In the genomic region with DNA sequence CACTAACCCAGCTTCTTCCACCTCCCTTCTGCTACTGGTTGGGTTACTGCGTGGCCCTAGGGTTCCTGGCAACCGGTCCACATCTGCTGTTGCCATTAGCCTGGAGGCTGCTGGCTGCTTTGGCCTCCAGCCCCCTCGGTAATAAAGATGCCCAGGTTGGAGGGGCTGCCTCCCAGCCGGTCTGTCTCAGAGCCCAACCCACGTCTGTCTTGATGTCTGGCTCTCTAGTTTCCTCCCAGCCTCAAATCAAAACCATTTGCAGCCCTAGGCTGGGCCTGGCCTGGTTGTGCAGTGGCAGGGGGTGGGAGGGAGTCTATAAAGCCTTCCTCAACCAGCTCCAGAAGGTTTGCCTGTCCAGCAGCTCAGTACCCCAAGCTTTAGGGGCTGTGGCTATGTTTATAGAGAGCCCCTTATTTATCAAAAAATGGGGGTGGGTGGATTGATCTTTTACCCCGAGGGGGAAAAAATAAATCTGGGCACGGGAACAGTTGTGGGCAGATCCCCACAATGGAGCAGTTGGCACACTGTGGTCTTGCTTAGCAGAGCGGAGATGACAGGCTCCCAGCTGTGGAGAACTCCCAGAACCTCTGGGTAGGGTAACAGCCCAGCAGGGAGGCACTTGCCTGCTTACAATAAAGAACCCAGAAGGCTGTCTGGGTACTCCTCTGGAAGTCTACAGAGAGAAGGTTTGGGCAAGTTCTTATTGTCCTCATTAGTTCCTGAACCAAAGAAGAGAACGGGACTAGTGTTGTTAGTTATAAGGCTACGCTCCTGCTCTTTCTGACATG, we compare ENCODE assay signal across 11 mouse cellular contexts. TPM values are rescaled to one million over a fixed set of nuclear protein-coding genes. Genes with fewer than 3 reads are reported as not detected.
A peak's percentile ranks its signal among the peaks of the same experiment; 100 is the strongest.
DNase-seq lines count a peak whose midpoint lies in the region; ATAC-seq lines count a peak whose summit lies in the region.
"Had no signal": no experiment of that assay in that cellular context is flagged by ENCODE, and none has a peak within 500 bp of the region (broad histone marks: within the 10 kb centered on the region; RNA-seq: fewer than 3 reads in every experiment).

No protein-coding gene starts in this region.

- intact Hi-C loops in gastrocnemius, postnatal 36 days (cut with DNase I): loop anchor here (5.0 kb wide), 2 partner anchors 56 to 709 kb away; no protein-coding TSS in a partner anchor
- intact Hi-C loops in left cerebral cortex, postnatal 4 days (cut with DNase I): no loop called here

- H3K27me3 ChIP-seq in embryonic facial prominence, embryonic 10.5 days (replicated peaks; ENCODE audit: low read depth, poor library complexity, severe bottlenecking): no peaks in the 10 kb centered on the region
- H3K27me3 ChIP-seq in limb, embryonic 11.5 days (ENCODE audit: control insufficient read depth, insufficient read depth, low read length): no peaks in the 10 kb centered on the region

- H3K9me3 ChIP-seq in embryonic facial prominence, embryonic 10.5 days: peaks cover 4% of the 10 kb centered on the region
- no peaks in the 10 kb centered on the region for H3K9me3 ChIP-seq in limb, embryonic 11.5 days (ENCODE audit: control insufficient read depth, low read length)

- WGBS in embryonic facial prominence, embryonic 10.5 days: 56% methylated on average over 10 of the region's 10 CpGs
- WGBS in limb, embryonic 11.5 days: 18% methylated on average over 10 of the region's 10 CpGs

- DNase-seq in gastrocnemius, postnatal 25 days: peak; percentile 65
- DNase-seq in gastrocnemius, postnatal 36 days: no peak
- DNase-seq in left cerebral cortex, postnatal 4 days: peak; percentile 79
- DNase-seq in left cerebral cortex, adult 18-20 months (ENCODE audit: low spot score in 2 of 2): no peak
- DNase-seq in embryonic facial prominence, embryonic 10.5 days (ENCODE audit: low spot score): peak; percentile 71
- DNase-seq in limb, embryonic 11.5 days (ENCODE audit: low spot score): peak; percentile 85
- no peak for DNase-seq in retina, postnatal 1 day
- no peak for DNase-seq in ovary, postnatal 36 days (ENCODE audit: low spot score)
- DNase-seq: adrenal gland, adult 2 months; kidney, postnatal 25 days; thymus, adult 18-20 months had no signal

- peak overlapping the region; percentile 80 for H3K27ac ChIP-seq in embryonic facial prominence, embryonic 10.5 days (replicated peaks)
- H3K27ac ChIP-seq in limb, embryonic 11.5 days (replicated peaks; ENCODE audit: low read depth, low read length): peak overlapping the region; percentile 93

- no peak overlapping the region for H3K4me2 ChIP-seq in limb, embryonic 11.5 days (ENCODE audit: low read depth, severe bottlenecking)

- peak; percentile 93 for ATAC-seq in limb, embryonic 11.5 days (ENCODE audit: insufficient number of reproducible peaks, low FRiP score, low TSS enrichment, low read depth)

- peaks cover 67% of the 10 kb centered on the region for H3K4me1 ChIP-seq in embryonic facial prominence, embryonic 10.5 days
- peaks cover 48% of the 10 kb centered on the region for H3K4me1 ChIP-seq in limb, embryonic 11.5 days (ENCODE audit: control insufficient read depth, insufficient read depth, low read length)

- H3K36me3 ChIP-seq in embryonic facial prominence, embryonic 10.5 days (replicated peaks): peaks cover 47% of the 10 kb centered on the region
- peaks cover 12% of the 10 kb centered on the region for H3K36me3 ChIP-seq in limb, embryonic 11.5 days (ENCODE audit: control insufficient read depth, insufficient read depth, low read length)

- H3K9ac ChIP-seq in limb, embryonic 11.5 days (ENCODE audit: low read length): no peak overlapping the region

- no peak overlapping the region for H3K4me3 ChIP-seq in embryonic facial prominence, embryonic 10.5 days
- H3K4me3 ChIP-seq in limb, embryonic 11.5 days (ENCODE audit: low read depth, low read length): no peak overlapping the region

RNA-seq across cellular contexts. Expression of a gene that starts 6.7 kb away (rescaled TPM):
- 1 to 10 TPM; 2.3 to 2.8 TPM for total RNA-seq in gastrocnemius, postnatal 25 days (2021)
- 1 to 10 TPM; 2.4 to 4.0 TPM for total RNA-seq in gastrocnemius, postnatal 36 days (2021)
- 10 to 100 TPM; 42.7 to 50.6 TPM for total RNA-seq in left cerebral cortex, postnatal 4 days (2021)
- total RNA-seq in left cerebral cortex, adult 18-20 months (2021): 10 to 100 TPM; 73.7 to 85.4 TPM
- polyA plus RNA-seq in embryonic facial prominence, embryonic 10.5 days (2016; fragmentation: Nextera tagmentation; extraction: Ambion mirVana): 46.3 and 58.0 TPM in 2 replicates
- 112 and 118 TPM in 2 replicates for polyA plus RNA-seq in limb, embryonic 11.5 days (2014; fragmentation: Nextera tagmentation; extraction: Ambion mirVana)

Comparison
In these comparisons a context has a peak if more than half of its experiments do, and no peak if none do; other contexts are left out.
1. DNase-seq: peak in gastrocnemius, postnatal 25 days (single experiment), left cerebral cortex, postnatal 4 days (single experiment), embryonic facial prominence, embryonic 10.5 days (single experiment) and limb, embryonic 11.5 days (single experiment); none in gastrocnemius, postnatal 36 days (0 of 2), left cerebral cortex, adult 18-20 months (0 of 2), retina, postnatal 1 day (single experiment) and ovary, postnatal 36 days (single experiment).
2. RNA of a gene that starts 6.7 kb away (total RNA-seq): 73.7 to 85.4 TPM in left cerebral cortex, adult 18-20 months and 42.7 to 50.6 TPM in left cerebral cortex, postnatal 4 days; 2.4 to 4.0 TPM in gastrocnemius, postnatal 36 days and 2.3 to 2.8 TPM in gastrocnemius, postnatal 25 days; every median in the first group is over 4 times any median in the second.